Mouse (Mus musculus) liver, embryonic 15.5 days (tissue): ENCODE measurements around the gene Hepacam. TPM values are rescaled to one million over a fixed set of nuclear protein-coding genes. Genes with fewer than 3 reads are reported as not detected.

ENCODE experiments used
- polyA plus RNA-seq: library from polyadenylated mRNA; unstranded; fragments of >200 nt; fragmentation: Nextera tagmentation; extraction: Ambion mirVana; gene quantifications from 2 replicates; pipeline ENCODE4 v1.2.1, GENCODE M21; 2015

Hepacam gene
- polyA plus RNA-seq, 1 experiment from 2014 or later, result not detected

Other genes starting within 250 kb of the Hepacam start
- gene Pknox2, start 219.9 kb upstream of the Hepacam start, polyA plus RNA-seq, result 0.38 and 0.44 TPM in 2 replicates
- gene Tmem218, start 159.1 kb upstream of the Hepacam start, polyA plus RNA-seq, result 3.5 and 3.6 TPM in 2 replicates
- 1.6 and 1.8 TPM in 2 replicates for gene Slc37a2, start 111.6 kb upstream of the Hepacam start, polyA plus RNA-seq
- 3.4 and 4.3 TPM in 2 replicates for gene Ccdc15, start 18.9 kb upstream of the Hepacam start, polyA plus RNA-seq
- 2.2 and 3.1 TPM in 2 replicates for gene Robo4, start 34.5 kb downstream of the Hepacam start, polyA plus RNA-seq
- 0.07 and 0.21 TPM in 2 replicates for gene Robo3, start 65.9 kb downstream of the Hepacam start, polyA plus RNA-seq
- 3.6 and 5.0 TPM in 2 replicates for gene Msantd2, start 122.0 kb downstream of the Hepacam start, polyA plus RNA-seq
- gene Esam, start 160.7 kb downstream of the Hepacam start, polyA plus RNA-seq, result 14.5 and 17.9 TPM in 2 replicates
- 0.29 and 0.32 TPM in 2 replicates for gene Vsig2, start 171.9 kb downstream of the Hepacam start, polyA plus RNA-seq
- gene Nrgn, start 185.6 kb downstream of the Hepacam start, polyA plus RNA-seq, result 5.4 and 6.2 TPM in 2 replicates
- 5.6 and 6.4 TPM in 2 replicates for gene Siae, start 188.3 kb downstream of the Hepacam start, polyA plus RNA-seq
- gene Spa17, start 246.4 kb downstream of the Hepacam start, polyA plus RNA-seq, result 1.3 and 1.5 TPM in 2 replicates